Mouse (Mus musculus): Measurements from ENCODE around the gene Rai2. TPM values are rescaled to one million over a fixed set of nuclear protein-coding genes. Genes with fewer than 3 reads are reported as not detected.

Rai2 gene
- polyA plus RNA-seq (2015; fragmentation: Nextera tagmentation; extraction: Ambion mirVana): 19.7 and 19.9 TPM in 2 replicates

- Histone ChIP-seq H3K4me3 (peak within 1 kb of the TSS; percentile 61), H3K9me3 (no peaks in the 10 kb centered on the region), H3K27ac (peak within 1 kb of the TSS; percentile 89), H3K36me3 (no peaks in the 10 kb centered on the region), H3K4me2 (peak within 1 kb of the TSS; percentile 57), H3K9ac (peak within 1 kb of the TSS; percentile 85), H3K27me3 (peaks cover 48% of the 10 kb centered on the region; the same call in 1 of the 2 replicates), H3K4me1 (replicated peaks) (peaks cover 26% of the 10 kb centered on the region)
- peak; percentile 80 for ATAC-seq (ENCODE audit: low FRiP score)
- 21% methylated on average over 53 of the region's 79 CpGs for WGBS
These were observed at the start of gene Rai2 for GRCm38 (mm10) chrX:161716865-161717763. Gene Rai2, plus strand, starts transcription at chrX:161717069.

GRCm38 (mm10) chrX:161689336-161689735 lies 27.5 kb upstream of the Rai2 start:
- no peak overlapping the region for H3K4me3 ChIP-seq
- peaks cover 16% of the 10 kb centered on the region; the same call in 1 of the 2 replicates for H3K27me3 ChIP-seq
- ATAC-seq (ENCODE audit: low FRiP score): no peak
- no peak overlapping the region for H3K9ac ChIP-seq
- no peaks in the 10 kb centered on the region for H3K4me1 ChIP-seq (replicated peaks)
- H3K27ac ChIP-seq: no peak overlapping the region
- no peaks in the 10 kb centered on the region for H3K9me3 ChIP-seq
- no peak overlapping the region for H3K4me2 ChIP-seq
- WGBS: 69% methylated on average over 3 of the region's 3 CpGs
- no peaks in the 10 kb centered on the region for H3K36me3 ChIP-seq

GRCm38 (mm10) chrX:161716503-161716864 lies 385 bp upstream of the Rai2 start:
- Histone ChIP-seq H3K4me1 (replicated peaks) (peaks cover 24% of the 10 kb centered on the region), H3K27me3 (peaks cover 48% of the 10 kb centered on the region; the same call in 1 of the 2 replicates), H3K4me2 (peak overlapping the region; percentile 57), H3K4me3 (peak overlapping the region; percentile 61), H3K9ac (peak overlapping the region; percentile 85), H3K27ac (peak overlapping the region; percentile 89), H3K9me3 (no peaks in the 10 kb centered on the region), H3K36me3 (no peaks in the 10 kb centered on the region)
- WGBS: 36% methylated on average over 2 of the region's 9 CpGs
- peak; percentile 25 for ATAC-seq (ENCODE audit: low FRiP score)

- peak; percentile 55 for ATAC-seq (ENCODE audit: low FRiP score)
- 18% methylated on average over 23 of the region's 26 CpGs for WGBS
- peak overlapping the region; percentile 85 for H3K9ac ChIP-seq
- H3K27ac ChIP-seq: peak overlapping the region; percentile 89
- peaks cover 30% of the 10 kb centered on the region for H3K4me1 ChIP-seq (replicated peaks)
- no peaks in the 10 kb centered on the region for H3K9me3 ChIP-seq
- peak overlapping the region; percentile 61 for H3K4me3 ChIP-seq
- no peaks in the 10 kb centered on the region for H3K36me3 ChIP-seq
- H3K27me3 ChIP-seq: peaks cover 52% of the 10 kb centered on the region
- peak overlapping the region; percentile 57 for H3K4me2 ChIP-seq
These were observed 1.0 kb downstream of the Rai2 start for GRCm38 (mm10) chrX:161717764-161718382.

GRCm38 (mm10) chrX:161718548-161718947 lies 1.7 kb downstream of the Rai2 start:
- no peak for ATAC-seq (ENCODE audit: low FRiP score)
- Histone ChIP-seq H3K4me1 (replicated peaks) (peaks cover 37% of the 10 kb centered on the region), H3K9me3 (no peaks in the 10 kb centered on the region), H3K36me3 (no peaks in the 10 kb centered on the region), H3K27me3 (peaks cover 58% of the 10 kb centered on the region), H3K27ac (peak overlapping the region; percentile 89), H3K4me2 (peak overlapping the region; percentile 57), H3K9ac (peak overlapping the region; percentile 85), H3K4me3 (peak overlapping the region; percentile 61)
- WGBS: 35% methylated on average over 11 of the region's 11 CpGs

- Histone ChIP-seq H3K9me3 (no peaks in the 10 kb centered on the region), H3K36me3 (no peaks in the 10 kb centered on the region), H3K4me1 (replicated peaks) (peaks cover 43% of the 10 kb centered on the region), H3K4me2 (peak overlapping the region; percentile 57), H3K9ac (no peak overlapping the region), H3K4me3 (peak overlapping the region; percentile 4; the same call in 1 of the 2 replicates), H3K27ac (peak overlapping the region; percentile 35; the same call in 1 of the 2 replicates), H3K27me3 (peaks cover 67% of the 10 kb centered on the region)
- no peak for ATAC-seq (ENCODE audit: low FRiP score)
- 49% methylated on average over 4 of the region's 4 CpGs for WGBS
These were observed 4.2 kb downstream of the Rai2 start for GRCm38 (mm10) chrX:161721082-161721481.

GRCm38 (mm10) chrX:161723391-161723808 lies 6.5 kb downstream of the Rai2 start:
- Histone ChIP-seq H3K4me2 (peak overlapping the region; percentile 42), H3K4me1 (replicated peaks) (peaks cover 45% of the 10 kb centered on the region), H3K27me3 (peaks cover 54% of the 10 kb centered on the region), H3K27ac (peak overlapping the region; percentile 80), H3K36me3 (no peaks in the 10 kb centered on the region), H3K9ac (peak overlapping the region; percentile 39; the same call in 1 of the 2 replicates), H3K4me3 (peak overlapping the region; percentile 9; the same call in 1 of the 2 replicates), H3K9me3 (no peaks in the 10 kb centered on the region)
- ATAC-seq (ENCODE audit: low FRiP score): no peak
- 21% methylated on average over 9 of the region's 9 CpGs for WGBS

- Histone ChIP-seq H3K9ac (no peak overlapping the region), H3K4me1 (replicated peaks) (peaks cover 24% of the 10 kb centered on the region), H3K4me2 (no peak overlapping the region), H3K27me3 (peaks cover 52% of the 10 kb centered on the region), H3K4me3 (no peak overlapping the region), H3K27ac (no peak overlapping the region), H3K36me3 (no peaks in the 10 kb centered on the region), H3K9me3 (no peaks in the 10 kb centered on the region)
- 65% methylated on average over 1 of the region's 1 CpGs for WGBS
- ATAC-seq (ENCODE audit: low FRiP score): no peak
These were observed 9.4 kb downstream of the Rai2 start for GRCm38 (mm10) chrX:161726257-161726656.

- no peaks in the 10 kb centered on the region for H3K9me3 ChIP-seq
- peaks cover 10% of the 10 kb centered on the region for H3K4me1 ChIP-seq (replicated peaks)
- peaks cover 46% of the 10 kb centered on the region for H3K27me3 ChIP-seq
- H3K4me2 ChIP-seq: no peak overlapping the region
- no peak overlapping the region for H3K9ac ChIP-seq
- ATAC-seq (ENCODE audit: low FRiP score): no peak
- no peak overlapping the region for H3K27ac ChIP-seq
- no peaks in the 10 kb centered on the region for H3K36me3 ChIP-seq
- H3K4me3 ChIP-seq: no peak overlapping the region
- 64% methylated on average over 4 of the region's 4 CpGs for WGBS
These were observed 11.6 kb downstream of the Rai2 start for GRCm38 (mm10) chrX:161728507-161728906.

- Histone ChIP-seq H3K27ac (no peak overlapping the region), H3K27me3 (peaks cover 44% of the 10 kb centered on the region), H3K9me3 (no peaks in the 10 kb centered on the region), H3K9ac (no peak overlapping the region), H3K4me3 (no peak overlapping the region), H3K36me3 (no peaks in the 10 kb centered on the region), H3K4me1 (replicated peaks) (peaks cover 18% of the 10 kb centered on the region), H3K4me2 (no peak overlapping the region)
- ATAC-seq (ENCODE audit: low FRiP score): no peak
These were observed 13.2 kb downstream of the Rai2 start for GRCm38 (mm10) chrX:161730026-161730425.

- peaks cover 20% of the 10 kb centered on the region for H3K4me1 ChIP-seq (replicated peaks)
These were observed 15.0 kb downstream of the Rai2 start for GRCm38 (mm10) chrX:161731859-161732258.

GRCm38 (mm10) chrX:161733581-161734309 lies 16.9 kb downstream of the Rai2 start:
- peaks cover 31% of the 10 kb centered on the region for H3K27me3 ChIP-seq
- H3K4me1 ChIP-seq (replicated peaks): peaks cover 20% of the 10 kb centered on the region
- H3K36me3 ChIP-seq: no peaks in the 10 kb centered on the region
- peak overlapping the region; percentile 61; the same call in 1 of the 2 replicates for H3K27ac ChIP-seq
- no peak overlapping the region for H3K9ac ChIP-seq
- no peak overlapping the region for H3K4me2 ChIP-seq
- no peak overlapping the region for H3K4me3 ChIP-seq
- no peak for ATAC-seq (ENCODE audit: low FRiP score)
- no peaks in the 10 kb centered on the region for H3K9me3 ChIP-seq
- WGBS: 68% methylated on average over 12 of the region's 12 CpGs

More at GRCm38 (mm10) chrX:161731859-161732258, 15.0 kb downstream of the Rai2 start:
- H3K27ac ChIP-seq: no peak overlapping the region
- no peaks in the 10 kb centered on the region for H3K36me3 ChIP-seq
- H3K27me3 ChIP-seq: peaks cover 35% of the 10 kb centered on the region
- WGBS: 64% methylated on average over 3 of the region's 3 CpGs
- ATAC-seq (ENCODE audit: low FRiP score): no peak
- H3K9me3 ChIP-seq: no peaks in the 10 kb centered on the region
- no peak overlapping the region for H3K4me3 ChIP-seq
- no peak overlapping the region for H3K9ac ChIP-seq
- H3K4me2 ChIP-seq: no peak overlapping the region
